Mouse (Mus musculus): ENCODE data around the gene Mesp1.

Gene Mesp1

DNA sequence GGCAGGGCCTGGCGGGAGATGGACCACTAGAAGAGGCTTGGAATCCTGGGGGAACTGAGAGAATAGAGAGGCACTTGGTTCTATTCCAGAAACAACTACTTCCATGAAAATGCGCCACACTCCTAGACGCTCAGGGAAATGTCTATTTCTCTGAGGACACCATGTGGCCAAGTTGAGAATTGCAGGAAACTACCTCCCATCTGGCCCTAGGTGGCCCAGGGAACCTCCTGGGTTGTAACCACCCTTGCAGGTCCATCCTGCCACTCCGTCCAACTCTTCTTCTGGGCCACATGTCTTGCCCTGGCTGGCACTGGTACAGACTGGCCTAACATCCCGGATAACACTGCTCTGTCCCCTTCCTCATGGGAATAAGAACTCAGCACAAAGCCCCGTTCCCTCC is 7.3 kb downstream of the Mesp1 start:
- peak; percentile 42 for DNase-seq

DNA sequence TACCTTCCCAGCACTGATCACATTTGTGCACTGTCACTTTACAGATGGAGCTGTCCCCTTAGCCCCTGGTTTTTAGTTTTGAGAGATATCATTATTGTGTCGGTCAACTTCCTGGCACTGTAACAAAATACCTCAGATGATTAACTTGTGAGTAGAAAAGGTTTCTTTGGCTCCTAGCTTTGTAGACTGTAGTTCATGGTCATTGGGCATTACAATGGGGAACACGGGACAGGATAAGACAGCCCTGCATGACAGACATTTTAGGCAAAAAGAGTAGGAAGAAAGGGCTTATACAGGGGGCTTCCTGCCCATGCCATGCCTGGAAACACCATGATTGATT is 11.1 kb downstream of the Mesp1 start:
- DNase-seq: no peak

- DNase-seq: no peak
These were observed 11.6 kb downstream of the Mesp1 start for GRCm38 (mm10) chr7:79781826-79782515.

GRCm38 (mm10) chr7:79780647-79781626 is 12.7 kb downstream of the Mesp1 start:
- peak; percentile 39 for DNase-seq

GRCm38 (mm10) chr7:79771561-79772512 is 21.8 kb downstream of the Mesp1 start:
- DNase-seq: peak; percentile 41

GRCm38 (mm10) chr7:79769664-79770063 is 23.9 kb downstream of the Mesp1 start:
- no peak for DNase-seq

GRCm38 (mm10) chr7:79765991-79766390 is 27.6 kb downstream of the Mesp1 start:
- DNase-seq: no peak

- DNase-seq: no peak
These were observed 31.5 kb downstream of the Mesp1 start for GRCm38 (mm10) chr7:79762106-79762505.

DNA sequence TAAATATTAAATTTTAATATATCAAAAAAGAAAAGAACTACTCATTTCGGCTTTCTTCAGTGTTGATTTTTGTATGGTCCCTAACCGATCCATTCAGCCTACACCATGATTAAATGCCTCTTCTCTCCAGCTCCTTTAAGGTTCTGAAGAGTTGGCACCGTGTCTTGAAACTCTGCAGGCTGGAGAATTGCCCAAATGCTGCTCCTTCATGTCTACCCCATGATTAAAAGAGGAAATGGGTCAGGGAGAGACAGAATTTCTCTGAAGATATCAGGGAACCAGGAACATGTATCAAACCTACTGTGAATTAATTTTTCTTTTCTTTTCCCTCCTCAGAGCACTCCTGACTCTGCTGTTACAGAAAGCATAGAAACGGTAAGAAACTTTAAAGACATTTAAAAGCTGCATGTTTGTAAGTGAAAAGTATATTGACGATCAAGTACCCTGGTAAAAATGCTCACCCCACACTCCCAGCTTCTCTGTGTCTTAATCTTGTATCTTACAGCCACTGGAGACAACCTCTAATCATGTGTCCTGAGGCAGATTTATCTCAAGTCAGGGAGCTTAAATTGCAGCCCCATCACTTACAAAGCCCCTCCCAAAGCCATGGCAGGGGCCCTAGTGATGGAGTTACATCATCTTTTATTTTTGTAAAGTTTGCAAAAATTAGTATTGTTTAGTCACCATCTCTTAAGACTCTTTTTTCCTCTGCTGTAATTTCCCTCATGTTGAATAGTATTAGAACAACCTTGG is 32.3 kb downstream of the Mesp1 start:
- no peak for DNase-seq

GRCm38 (mm10) chr7:79759766-79760165 is 33.8 kb downstream of the Mesp1 start:
- no peak for DNase-seq

GRCm38 (mm10) chr7:79758176-79758575 is 35.4 kb downstream of the Mesp1 start:
- no peak for DNase-seq

GRCm38 (mm10) chr7:79756334-79756733 is 37.3 kb downstream of the Mesp1 start:
- no peak for DNase-seq

DNA sequence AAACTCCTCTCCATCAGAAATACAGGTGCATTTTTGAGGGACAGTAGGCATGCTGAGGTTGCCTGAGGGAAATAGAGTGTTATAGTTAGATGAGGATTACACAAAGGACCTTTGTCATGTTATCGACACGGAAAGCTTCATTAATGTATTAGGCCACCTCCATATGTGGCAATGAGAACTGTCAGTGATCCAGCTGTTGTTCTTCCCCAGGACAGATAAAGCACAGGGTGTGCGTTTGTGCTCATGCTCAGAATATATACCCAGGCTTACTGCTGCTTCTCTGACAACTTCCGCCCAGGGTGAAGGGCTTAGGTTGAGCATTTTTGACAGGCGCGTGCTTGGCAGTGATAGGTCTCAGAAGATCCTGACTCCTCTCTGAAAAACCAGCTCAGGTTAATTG is 44.1 kb downstream of the Mesp1 start:
- no peak for DNase-seq

DNA sequence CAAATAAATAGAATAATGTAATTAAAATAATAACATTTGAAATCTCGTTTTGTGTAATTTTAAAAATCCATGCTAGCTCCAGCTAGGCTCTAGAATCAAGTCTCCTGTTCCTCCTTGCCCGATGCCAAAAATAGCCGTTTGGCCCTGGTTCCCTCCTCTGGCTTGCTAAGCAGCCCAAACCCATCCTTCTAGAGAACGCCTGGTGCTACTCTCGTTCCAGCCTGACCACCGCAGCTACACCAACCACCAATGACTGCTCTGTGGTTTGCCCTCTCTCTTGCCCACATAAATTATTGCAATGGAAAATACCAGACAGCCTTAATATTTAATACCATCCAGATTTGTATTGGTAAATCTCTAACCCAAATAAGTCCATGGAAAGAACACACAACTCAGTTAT is 45.9 kb downstream of the Mesp1 start:
- DNase-seq: no peak

- no peak for DNase-seq
These were observed 49.0 kb downstream of the Mesp1 start for GRCm38 (mm10) chr7:79744585-79744984.

DNA sequence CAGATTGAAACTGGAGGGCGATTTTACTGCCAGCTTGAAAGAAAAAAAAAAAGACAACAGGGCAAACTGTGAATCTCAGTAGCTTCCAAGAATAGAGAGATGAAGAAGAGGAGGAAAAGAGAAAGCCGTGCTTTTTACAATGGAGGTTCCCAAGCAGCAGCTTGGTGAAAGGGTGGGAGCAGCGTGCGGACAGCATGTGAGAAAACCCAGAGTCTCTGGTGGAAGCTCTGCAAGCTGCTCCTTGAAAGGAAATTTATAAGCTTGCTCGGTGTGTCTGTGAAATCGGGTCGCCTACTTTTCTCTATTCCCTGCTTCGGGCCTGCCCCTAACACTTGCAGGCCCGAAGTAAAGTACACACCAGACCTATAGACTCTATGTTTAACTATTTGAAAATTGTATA is 49.5 kb downstream of the Mesp1 start:
- no peak for DNase-seq

DNA sequence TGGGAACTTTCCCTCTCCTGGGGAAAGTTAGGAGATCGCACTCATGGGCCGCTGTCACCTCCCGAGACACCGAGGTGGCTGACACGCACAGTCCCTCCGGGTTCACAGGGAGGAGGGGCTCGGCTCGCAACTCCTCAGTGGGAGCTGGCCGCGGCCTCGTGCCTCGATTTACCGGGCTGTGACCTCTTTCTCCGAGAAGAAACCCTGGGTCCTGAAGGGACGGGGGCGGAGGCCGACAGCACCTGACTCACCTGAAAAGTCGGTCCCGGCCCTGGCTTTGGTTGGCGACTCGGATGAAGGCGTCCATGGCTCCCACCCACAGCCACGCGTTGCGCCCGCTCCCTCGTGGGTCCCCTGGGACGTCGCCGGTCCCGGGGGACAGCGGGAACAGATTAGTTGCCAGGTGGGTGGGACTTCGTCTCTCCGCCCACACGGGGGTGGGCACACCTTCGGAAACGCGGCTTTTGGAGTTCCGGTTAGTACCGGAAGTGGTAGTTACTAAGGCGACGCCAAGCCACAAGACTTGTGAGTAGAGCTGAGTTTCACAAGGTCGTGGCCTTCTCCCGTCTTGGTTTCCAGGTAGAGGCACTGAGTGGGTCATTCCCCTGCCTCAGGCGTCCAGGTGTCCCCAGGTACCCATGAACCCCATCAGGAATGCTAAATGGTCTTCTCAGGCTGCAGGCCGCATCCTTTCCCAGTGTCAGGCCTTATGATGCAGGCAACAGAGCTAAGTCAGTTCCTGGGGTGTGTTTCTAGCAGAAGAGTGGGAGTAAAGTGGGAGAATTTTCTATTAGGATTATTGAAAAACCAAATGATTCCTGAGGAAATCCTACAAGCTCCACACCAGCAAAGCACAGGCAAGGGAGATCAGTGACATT is 50.7 kb downstream of the Mesp1 start, which contains the start of the genes Pex11a and Wdr93:
Gene Pex11a, minus strand, starts transcription at position 473 of the 878 bp plus-strand sequence.
Gene Wdr93, plus strand, starts transcription at position 505 of the 878 bp plus-strand sequence.
- DNase-seq: peak; percentile 89

DNA sequence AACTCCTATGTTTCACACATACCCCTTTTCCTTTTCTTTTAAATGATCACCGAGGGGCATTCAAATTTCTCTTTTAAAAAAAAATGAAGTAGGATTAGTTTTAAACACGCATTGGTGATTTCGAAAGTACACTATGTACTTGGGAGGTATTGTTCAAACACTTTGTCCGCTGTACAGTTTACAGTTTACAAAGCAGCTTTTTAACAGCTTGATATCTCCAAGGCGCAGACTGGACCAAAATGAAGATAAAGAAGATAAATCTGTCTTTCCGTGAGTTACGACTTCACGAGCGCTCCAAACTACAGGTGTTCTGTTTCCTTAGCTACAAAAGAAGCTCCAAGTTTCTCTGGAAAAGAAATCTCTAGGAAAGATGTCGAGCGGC is 51.3 kb downstream of the Mesp1 start:
- no peak for DNase-seq
